8 mouse cellular contexts compared by ENCODE assay signal in the genomic region with DNA sequence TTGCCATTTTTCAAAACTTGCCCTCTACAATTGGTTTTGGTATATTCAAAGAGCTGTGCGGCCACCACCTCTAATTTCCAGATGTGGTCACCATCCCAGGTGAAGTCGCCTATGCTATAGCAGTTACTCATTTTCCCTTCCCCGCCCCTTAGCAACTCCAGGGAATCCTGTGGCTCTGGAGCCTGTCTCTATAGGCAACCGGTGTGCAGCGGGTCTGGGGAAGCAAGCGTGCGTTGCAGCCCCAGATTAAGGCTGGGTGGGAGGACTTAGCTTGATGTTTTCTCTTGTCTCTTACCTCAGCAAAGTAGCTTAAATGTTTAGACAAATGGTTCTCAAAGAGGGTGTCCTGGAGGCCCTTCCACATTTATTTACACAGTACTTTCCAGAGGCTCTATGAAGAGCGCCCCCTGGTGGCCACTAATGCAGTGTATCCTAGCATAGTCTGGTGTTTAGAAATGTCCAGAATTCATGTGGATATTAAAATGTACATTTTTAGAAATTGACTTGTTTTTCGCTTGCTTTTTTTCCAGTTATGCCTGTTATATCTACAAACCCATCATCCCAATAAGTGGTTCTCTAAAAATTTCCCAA. TPM values are rescaled to one million over a fixed set of nuclear protein-coding genes. Genes with fewer than 3 reads are reported as not detected.
DNase-seq lines count a peak whose midpoint lies in the region.

No protein-coding gene starts in this region.

- peak; percentile 62 to 64 for DNase-seq in heart, postnatal 14 days
- no peak for DNase-seq in heart, postnatal 25 days (ENCODE audit: low spot score)
- peak; percentile 77 for DNase-seq in testis, postnatal 10 days (ENCODE audit: low spot score)
- DNase-seq in testis, postnatal 14 days (ENCODE audit: low spot score) = no peak
- DNase-seq in c-Kit-positive CD71-negative TER-119-negative erythroid progenitor cells, embryonic 14.5 days (ENCODE audit: low read depth) = peak; percentile 34
- DNase-seq in frontal cortex, postnatal 25 days (ENCODE audit: low spot score in 2 of 2) = peak; percentile 25 to 31
- DNase-seq in lung, postnatal 25 days (ENCODE audit: low spot score) = peak; percentile 37
- peak; percentile 68 for DNase-seq in thymus, postnatal 14 days

- intact Hi-C loops in heart, postnatal 14 days (cut with DNase I) = no loop called here
- intact Hi-C loops in heart, postnatal 25 days (cut with DNase I) = loop anchor here (10.0 kb wide), 1 partner anchor 189 kb away; no protein-coding TSS in a partner anchor

RNA-seq across cellular contexts. Expression of gene Leprot, which starts 16.7 kb away (rescaled TPM):
- 10 to 100 TPM; 31.5 to 33.1 TPM for total RNA-seq in heart, postnatal 14 days (2021)
- 10 to 100 TPM; 24.5 to 28.1 TPM for total RNA-seq in heart, postnatal 25 days (2021)

RNA-seq across cellular contexts. Expression of gene Lepr, which starts 52.9 kb away (rescaled TPM):
- total RNA-seq in heart, postnatal 14 days (2021) = 10 to 100 TPM; 11.2 to 11.9 TPM
- 1 to 10 TPM; 4.2 to 7.1 TPM for total RNA-seq in heart, postnatal 25 days (2021)

Comparison
In these comparisons a context has a peak if more than half of its experiments do, and no peak if none do; other contexts are left out.
1. DNase-seq: peak in heart, postnatal 14 days (2 of 2), testis, postnatal 10 days (single experiment), c-Kit-positive CD71-negative TER-119-negative erythroid progenitor cells, embryonic 14.5 days (single experiment), frontal cortex, postnatal 25 days (2 of 2), lung, postnatal 25 days (single experiment) and thymus, postnatal 14 days (single experiment); none in heart, postnatal 25 days (single experiment) and testis, postnatal 14 days (single experiment).